27 mouse cellular contexts compared by ENCODE assay signal in the genomic region with DNA sequence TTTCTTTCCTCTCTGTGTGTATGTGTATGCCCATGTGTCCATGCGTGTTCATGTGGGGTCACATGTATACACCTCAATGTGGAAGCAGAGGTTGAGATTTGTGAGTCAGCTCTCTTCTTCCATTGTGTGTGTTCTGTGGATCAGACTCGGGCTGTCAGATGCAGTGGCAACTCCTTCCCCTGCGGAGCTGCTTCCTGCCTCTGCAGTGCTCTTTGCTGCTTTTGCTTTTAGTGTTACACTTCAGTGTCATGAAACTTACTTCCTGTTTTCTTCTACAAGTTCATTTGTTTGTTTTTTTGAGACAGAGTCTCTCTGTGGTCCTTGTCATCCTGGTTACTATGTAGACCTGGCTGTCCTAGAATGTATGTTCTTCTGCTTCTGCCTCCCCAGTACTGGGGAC. TPM values are rescaled to one million over a fixed set of nuclear protein-coding genes. Genes with fewer than 3 reads are reported as not detected.
"Had no signal": no experiment of that assay in that cellular context is flagged by ENCODE, and none has a peak within 500 bp of the region (broad histone marks: within the 10 kb centered on the region; RNA-seq: fewer than 3 reads in every experiment).

No protein-coding gene starts in this region.

- H3K9me3 ChIP-seq: liver, embryonic 15.5 days; lung, embryonic 15.5 days; megakaryocyte, embryonic 14.5 days; midbrain, embryonic 12.5 days; neural tube, embryonic 13.5 days; neural tube, embryonic 15.5 days had no signal

- DNase-seq: lung, adult 2 months; lung, postnatal 14 days; lung, postnatal 36 days; midbrain, embryonic 14.5 days; retina, postnatal 1 day; right cerebral cortex, adult 18-20 months; right cerebral cortex, postnatal 25 days; right cerebral cortex, postnatal 4 days; spleen, adult 18-20 months; thymus, adult 2 months; thymus, postnatal 14 days; thymus, postnatal 36 days had no signal

- H3K4me3 ChIP-seq: liver, embryonic 15.5 days; lung, embryonic 15.5 days; midbrain, embryonic 12.5 days; myocyte; neural tube, embryonic 13.5 days; neural tube, embryonic 15.5 days had no signal

- H3K27me3 ChIP-seq: liver, embryonic 15.5 days; lung, embryonic 15.5 days; megakaryocyte, embryonic 14.5 days; midbrain, embryonic 12.5 days; neural tube, embryonic 13.5 days; neural tube, embryonic 15.5 days had no signal

- H3K27ac ChIP-seq: liver, embryonic 15.5 days; lung, embryonic 15.5 days; macrophage; midbrain, embryonic 12.5 days; neural tube, embryonic 13.5 days; neural tube, embryonic 15.5 days had no signal

RNA-seq across cellular contexts. Expression of a gene that starts 21.1 kb away (rescaled TPM):
- total RNA-seq: megakaryocyte progenitor cell, adult 5-6 weeks had no signal
- polyA plus RNA-seq: liver, embryonic 15.5 days; lung, adult 2 months; lung, embryonic 15.5 days; lung, postnatal 0 days; macrophage; neural tube, embryonic 13.5 days; small intestine, adult 2 months; stomach, embryonic 14.5 days; stomach, embryonic 16.5 days had no signal

RNA-seq across cellular contexts. Expression of a gene that starts 35.6 kb away (rescaled TPM):
- total RNA-seq: megakaryocyte progenitor cell, adult 5-6 weeks had no signal
- polyA plus RNA-seq: liver, embryonic 15.5 days; lung, embryonic 15.5 days; lung, postnatal 0 days; macrophage; midbrain, embryonic 14.5 days; midbrain, embryonic 16.5 days; neural tube, embryonic 11.5 days; neural tube, embryonic 13.5 days; neural tube, embryonic 15.5 days; small intestine, adult 2 months; stomach, embryonic 14.5 days; stomach, embryonic 16.5 days had no signal
